Mouse (Mus musculus): ENCODE results near the gene Paxx. TPM values are rescaled to one million over a fixed set of nuclear protein-coding genes. Genes with fewer than 3 reads are reported as not detected.

Paxx gene
- polyA plus RNA-seq, 1 experiment from 2014 or later, result 109 TPM

- Histone ChIP-seq H3K4me3 (replicated peaks; ENCODE audit: low read length) (no peak overlapping the region), H3K4me2 (replicated peaks) (no peak overlapping the region), H3K9me3 (ENCODE audit: control insufficient read depth, low read length) (no peaks in the 10 kb centered on the region), H3K27me3 (ENCODE audit: control insufficient read depth, insufficient read depth, low read length) (no peaks in the 10 kb centered on the region), H3K36me3 (replicated peaks; ENCODE audit: control insufficient read depth, insufficient read depth) (no peaks in the 10 kb centered on the region), H3K27ac (peak overlapping the region; percentile 59), H3K4me1 (replicated peaks; ENCODE audit: control insufficient read depth, insufficient read depth, low read length) (peaks cover 5% of the 10 kb centered on the region; the same call in 1 of the 2 replicates), H3K9ac (no peak overlapping the region)
- DNase-seq (ENCODE audit: low spot score), result peak; percentile 68
- WGBS, result 67% methylated on average over 10 of the region's 10 CpGs
- ATAC-seq (ENCODE audit: low FRiP score), result peak; percentile 63; the same call in 1 of the 2 replicates
These were observed 8.3 kb upstream of the Paxx start for GRCm38 (mm10) chr2:25468962-25469915.

DNA sequence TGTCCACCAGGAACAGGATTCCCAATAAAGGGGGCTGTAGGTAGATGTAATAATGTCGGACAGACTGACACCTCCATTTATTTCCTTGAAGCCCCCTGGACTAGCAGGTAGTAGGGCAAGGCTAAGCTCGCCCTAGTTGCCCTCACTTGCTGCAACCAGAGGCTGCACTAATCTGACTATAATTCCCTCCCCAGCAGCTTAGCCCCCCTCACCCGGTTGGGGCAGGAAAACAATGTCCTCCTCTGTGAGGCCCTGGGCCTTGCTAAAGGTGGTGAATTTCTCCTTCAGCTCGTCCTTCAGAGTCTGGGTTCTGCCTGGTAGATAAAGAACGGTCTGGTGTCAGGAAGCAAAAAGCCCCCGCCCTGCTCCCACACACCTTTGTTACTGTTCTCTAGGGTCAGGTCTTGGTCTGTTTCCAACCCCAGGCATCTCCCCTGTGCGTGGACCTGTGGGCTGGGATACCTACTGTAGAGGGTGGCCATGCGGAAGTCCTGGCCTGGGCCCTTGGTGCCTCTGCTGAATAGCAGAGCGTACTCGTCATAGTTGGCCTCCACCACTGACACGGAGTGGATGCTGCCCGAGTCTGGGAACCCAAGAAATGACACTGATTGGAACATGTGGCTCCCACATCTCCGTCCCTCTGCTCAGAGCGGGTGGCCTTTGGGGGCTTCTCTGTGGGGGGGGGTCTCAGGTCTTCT, 6.9 kb upstream of the Paxx start:
- H3K27me3 ChIP-seq (ENCODE audit: control insufficient read depth, insufficient read depth, low read length), result no peaks in the 10 kb centered on the region
- H3K4me2 ChIP-seq (replicated peaks), result no peak overlapping the region
- H3K9me3 ChIP-seq (ENCODE audit: control insufficient read depth, low read length), result no peaks in the 10 kb centered on the region
- DNase-seq (ENCODE audit: low spot score), result no peak
- H3K4me1 ChIP-seq (replicated peaks; ENCODE audit: control insufficient read depth, insufficient read depth, low read length), result peaks cover 5% of the 10 kb centered on the region; the same call in 1 of the 2 replicates
- H3K9ac ChIP-seq, result no peak overlapping the region
- H3K27ac ChIP-seq, result no peak overlapping the region
- 77% methylated on average over 14 of the region's 14 CpGs for WGBS
- H3K36me3 ChIP-seq (replicated peaks; ENCODE audit: control insufficient read depth, insufficient read depth), result no peaks in the 10 kb centered on the region
- H3K4me3 ChIP-seq (replicated peaks; ENCODE audit: low read length), result no peak overlapping the region
- ATAC-seq (ENCODE audit: low FRiP score), result no peak

DNA sequence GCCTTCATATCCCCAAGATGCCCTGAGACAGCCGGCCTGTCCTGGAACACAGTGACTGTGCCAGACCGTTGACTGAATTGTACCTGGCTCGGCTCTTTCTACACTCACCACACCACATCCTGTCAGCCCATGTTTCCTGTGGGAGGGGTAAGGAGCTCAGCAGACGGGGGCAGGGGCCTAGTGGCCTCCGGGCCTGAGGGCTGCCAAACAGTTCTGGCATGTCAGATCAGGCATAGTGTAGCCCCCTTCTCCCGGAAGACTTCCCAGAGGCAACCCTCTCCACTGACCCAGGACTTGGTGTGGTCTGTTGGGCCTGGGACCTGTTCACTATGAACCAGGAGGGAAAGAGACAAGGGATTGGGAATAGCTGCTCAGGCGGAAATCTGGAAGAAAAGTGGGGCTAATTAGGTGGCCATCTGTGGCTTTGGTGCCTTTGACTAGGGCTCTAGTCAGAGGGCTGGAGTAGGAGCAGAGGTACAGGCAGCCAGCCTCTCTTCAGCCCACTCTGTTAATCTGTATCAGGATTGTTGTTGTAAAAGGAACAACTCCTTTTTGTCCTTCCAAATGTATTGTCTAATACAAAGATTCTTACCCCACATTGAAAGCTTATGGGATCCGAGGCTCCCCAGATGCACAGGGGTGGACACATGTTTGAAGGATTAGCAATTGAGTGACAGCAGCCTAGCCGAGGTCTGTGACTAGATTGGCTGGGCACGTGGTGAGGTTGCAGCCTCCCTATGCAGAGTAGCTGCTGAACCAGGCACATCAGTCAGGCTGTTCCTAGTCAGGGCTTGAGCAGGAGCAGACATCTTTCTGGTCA, 5.1 kb upstream of the Paxx start:
- DNase-seq (ENCODE audit: low spot score) (no peak), ATAC-seq (ENCODE audit: low FRiP score) (no peak)
- no peak overlapping the region for H3K9ac ChIP-seq

DNA sequence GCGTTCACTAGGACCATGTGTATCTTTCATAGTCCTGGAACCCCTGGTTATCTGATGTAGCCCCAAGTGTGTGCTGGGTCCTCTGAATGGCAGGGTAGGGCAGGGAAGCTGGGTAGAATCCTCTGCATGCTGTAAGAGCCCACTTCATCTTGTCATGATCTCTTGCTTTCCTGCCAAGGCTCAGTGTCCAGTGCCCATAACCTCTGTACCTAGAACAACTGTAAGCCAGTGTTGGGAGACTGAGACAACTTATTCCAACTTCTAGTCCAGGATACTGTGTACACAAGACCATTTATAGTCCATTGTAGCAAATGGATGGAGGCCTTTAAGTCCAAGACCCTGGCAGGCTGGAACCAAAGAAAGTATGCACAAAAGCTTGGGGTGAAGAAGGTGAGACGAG, 4.4 kb upstream of the Paxx start:
- Histone ChIP-seq H3K9ac (no peak overlapping the region), H3K36me3 (replicated peaks; ENCODE audit: control insufficient read depth, insufficient read depth) (no peaks in the 10 kb centered on the region), H3K27me3 (ENCODE audit: control insufficient read depth, insufficient read depth, low read length) (no peaks in the 10 kb centered on the region), H3K9me3 (ENCODE audit: control insufficient read depth, low read length) (no peaks in the 10 kb centered on the region), H3K27ac (no peak overlapping the region), H3K4me1 (replicated peaks; ENCODE audit: control insufficient read depth, insufficient read depth, low read length) (peaks cover 9% of the 10 kb centered on the region), H3K4me3 (replicated peaks; ENCODE audit: low read length) (no peak overlapping the region), H3K4me2 (replicated peaks) (no peak overlapping the region)
- DNase-seq (ENCODE audit: low spot score), result no peak
- ATAC-seq (ENCODE audit: low FRiP score), result no peak
- WGBS, result 92% methylated on average over 2 of the region's 2 CpGs

More for the DNA sequence above, 5.1 kb upstream of the Paxx start:
- Histone ChIP-seq H3K36me3 (replicated peaks; ENCODE audit: control insufficient read depth, insufficient read depth) (no peaks in the 10 kb centered on the region), H3K4me3 (replicated peaks; ENCODE audit: low read length) (no peak overlapping the region), H3K4me1 (replicated peaks; ENCODE audit: control insufficient read depth, insufficient read depth, low read length) (peaks cover 9% of the 10 kb centered on the region), H3K27ac (no peak overlapping the region), H3K9me3 (ENCODE audit: control insufficient read depth, low read length) (no peaks in the 10 kb centered on the region), H3K27me3 (ENCODE audit: control insufficient read depth, insufficient read depth, low read length) (no peaks in the 10 kb centered on the region), H3K4me2 (replicated peaks) (no peak overlapping the region)
- WGBS, result 54% methylated on average over 10 of the region's 10 CpGs

- Histone ChIP-seq H3K9ac (no peak overlapping the region), H3K4me2 (replicated peaks) (no peak overlapping the region), H3K27me3 (ENCODE audit: control insufficient read depth, insufficient read depth, low read length) (no peaks in the 10 kb centered on the region), H3K36me3 (replicated peaks; ENCODE audit: control insufficient read depth, insufficient read depth) (peaks cover 7% of the 10 kb centered on the region; the same call in 1 of the 2 replicates), H3K4me3 (replicated peaks; ENCODE audit: low read length) (no peak overlapping the region), H3K4me1 (replicated peaks; ENCODE audit: control insufficient read depth, insufficient read depth, low read length) (peaks cover 20% of the 10 kb centered on the region), H3K9me3 (ENCODE audit: control insufficient read depth, low read length) (no peaks in the 10 kb centered on the region), H3K27ac (no peak overlapping the region)
- DNase-seq (ENCODE audit: low spot score) (no peak), ATAC-seq (ENCODE audit: low FRiP score) (no peak)
- 85% methylated on average over 3 of the region's 3 CpGs for WGBS
These were observed 2.7 kb upstream of the Paxx start for GRCm38 (mm10) chr2:25463630-25464029.

DNA sequence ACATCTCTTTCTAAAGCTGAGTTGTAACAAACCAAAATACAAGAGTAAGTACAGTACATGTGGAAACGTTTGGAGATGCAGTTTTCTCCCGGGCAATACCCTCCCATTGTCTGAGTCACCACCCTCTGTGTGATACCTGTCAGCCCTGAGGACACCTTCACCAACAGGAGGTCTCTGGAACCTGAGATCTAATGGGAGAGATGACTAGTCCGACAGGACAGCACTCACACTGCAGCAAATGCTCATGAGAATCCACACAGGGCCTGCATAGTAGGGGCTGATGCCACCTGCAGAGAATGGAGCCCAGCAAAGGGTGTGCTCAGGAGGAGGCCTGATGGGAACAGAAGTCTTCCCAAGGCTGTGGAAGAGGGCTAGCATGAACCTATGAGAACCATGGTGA, 513 bp upstream of the Paxx start:
- H3K27ac ChIP-seq, result peak overlapping the region; percentile 93
- peaks cover 20% of the 10 kb centered on the region for H3K4me1 ChIP-seq (replicated peaks; ENCODE audit: control insufficient read depth, insufficient read depth, low read length)
- DNase-seq (ENCODE audit: low spot score) (no peak), ATAC-seq (ENCODE audit: low FRiP score) (peak; percentile 7; the same call in 1 of the 2 replicates)
- no peaks in the 10 kb centered on the region for H3K27me3 ChIP-seq (ENCODE audit: control insufficient read depth, insufficient read depth, low read length)
- H3K36me3 ChIP-seq (replicated peaks; ENCODE audit: control insufficient read depth, insufficient read depth), result peaks cover 17% of the 10 kb centered on the region
- peak overlapping the region; percentile 81 for H3K4me2 ChIP-seq (replicated peaks)
- 34% methylated on average over 3 of the region's 3 CpGs for WGBS
- peak overlapping the region; percentile 78 for H3K9ac ChIP-seq
- no peaks in the 10 kb centered on the region for H3K9me3 ChIP-seq (ENCODE audit: control insufficient read depth, low read length)
- peak overlapping the region; percentile 51 for H3K4me3 ChIP-seq (replicated peaks; ENCODE audit: low read length)

- no peaks in the 10 kb centered on the region for H3K9me3 ChIP-seq (ENCODE audit: control insufficient read depth, low read length)
- WGBS, result 32% methylated on average over 5 of the region's 5 CpGs
- peaks cover 20% of the 10 kb centered on the region for H3K4me1 ChIP-seq (replicated peaks; ENCODE audit: control insufficient read depth, insufficient read depth, low read length)
- peak overlapping the region; percentile 93 for H3K27ac ChIP-seq
- H3K27me3 ChIP-seq (ENCODE audit: control insufficient read depth, insufficient read depth, low read length), result no peaks in the 10 kb centered on the region
- ATAC-seq (ENCODE audit: low FRiP score) (peak; percentile 4), DNase-seq (ENCODE audit: low spot score) (peak; percentile 28)
- peaks cover 17% of the 10 kb centered on the region for H3K36me3 ChIP-seq (replicated peaks; ENCODE audit: control insufficient read depth, insufficient read depth)
- H3K4me3 ChIP-seq (replicated peaks; ENCODE audit: low read length), result peak overlapping the region; percentile 51
- H3K9ac ChIP-seq, result peak overlapping the region; percentile 78
- H3K4me2 ChIP-seq (replicated peaks), result peak overlapping the region; percentile 81
These were observed 759 bp downstream of the Paxx start for GRCm38 (mm10) chr2:25460135-25460534.

GRCm38 (mm10) chr2:25458911-25459310, 2.0 kb downstream of the Paxx start:
- no peak overlapping the region for H3K9ac ChIP-seq
- DNase-seq (ENCODE audit: low spot score), result no peak
- 77% methylated on average over 5 of the region's 5 CpGs for WGBS

More at GRCm38 (mm10) chr2:25458911-25459310, 2.0 kb downstream of the Paxx start:
- no peaks in the 10 kb centered on the region for H3K27me3 ChIP-seq (ENCODE audit: control insufficient read depth, insufficient read depth, low read length)
- no peak for ATAC-seq (ENCODE audit: low FRiP score)
- H3K4me3 ChIP-seq (replicated peaks; ENCODE audit: low read length), result no peak overlapping the region
- peak overlapping the region; percentile 81; the same call in 1 of the 2 replicates for H3K4me2 ChIP-seq (replicated peaks)
- H3K4me1 ChIP-seq (replicated peaks; ENCODE audit: control insufficient read depth, insufficient read depth, low read length), result peaks cover 20% of the 10 kb centered on the region
- peaks cover 17% of the 10 kb centered on the region for H3K36me3 ChIP-seq (replicated peaks; ENCODE audit: control insufficient read depth, insufficient read depth)
- H3K27ac ChIP-seq, result no peak overlapping the region
- H3K9me3 ChIP-seq (ENCODE audit: control insufficient read depth, low read length), result no peaks in the 10 kb centered on the region
